Mouse (Mus musculus) erythroid progenitor cell, adult 5-6 weeks (primary cell): ENCODE data around the gene Ric8b. TPM values are rescaled to one million over a fixed set of nuclear protein-coding genes. Genes with fewer than 3 reads are reported as not detected.

Experiments
- ATAC-seq: replicated peaks from 2 replicates; pipeline ENCODE4 v1.8.0; 2016; ENCODE audit warnings: moderate number of reproducible peaks, mild to moderate bottlenecking, moderate TSS enrichment, inconsistent platforms; ENCODE audit not compliant: poor library complexity, low FRiP score, severe bottlenecking
- total RNA-seq, 2 experiments: library from RNA; stranded (forward) in 1 of 2; stranded (reverse) in 1 of 2; fragments of 150-400 nt in 1 of 2; fragments of 186-747, 209-891 nt in 1 of 2; gene quantifications; 2 replicates each; pipeline versions ENCODE4 v1.2.3 to v1.2.4; 2015 to 2017; ENCODE audit warnings: low replicate concordance in 2 of 2

Gene Ric8b
- total RNA-seq (2015; ENCODE audit: low replicate concordance) = 5.0 and 8.4 TPM in 2 replicates
- total RNA-seq (2017; ENCODE audit: low replicate concordance) = 6.5 and 6.8 TPM in 2 replicates

GRCm38 (mm10) chr10:84916810-84917730, at the start of gene Ric8b:
TSS of gene Ric8b (plus strand) at chr10:84917616.
- ATAC-seq = peak; percentile 97

GRCm38 (mm10) chr10:84871285-84871684, 46.1 kb upstream of the Ric8b start:
- ATAC-seq = no peak

GRCm38 (mm10) chr10:84871921-84872320, 45.5 kb upstream of the Ric8b start:
- ATAC-seq = no peak

GRCm38 (mm10) chr10:84879823-84880571, 37.4 kb upstream of the Ric8b start:
- ATAC-seq = no peak

- no peak for ATAC-seq
Measured at GRCm38 (mm10) chr10:84882528-84882927, 34.9 kb upstream of the Ric8b start.

- no peak for ATAC-seq
Measured at GRCm38 (mm10) chr10:84885341-84885884, 32.0 kb upstream of the Ric8b start.

GRCm38 (mm10) chr10:84886221-84886627, 31.2 kb upstream of the Ric8b start:
- no peak for ATAC-seq

- ATAC-seq = no peak
Measured at GRCm38 (mm10) chr10:84886785-84887184, 30.6 kb upstream of the Ric8b start.

- no peak for ATAC-seq
Measured at GRCm38 (mm10) chr10:84889096-84889846, 28.1 kb upstream of the Ric8b start.

GRCm38 (mm10) chr10:84895810-84896358, 21.5 kb upstream of the Ric8b start:
- ATAC-seq = no peak

- no peak for ATAC-seq
Measured at GRCm38 (mm10) chr10:84896941-84897930, 20.2 kb upstream of the Ric8b start.

GRCm38 (mm10) chr10:84898144-84898979, 19.1 kb upstream of the Ric8b start:
- ATAC-seq = no peak

GRCm38 (mm10) chr10:84901676-84902075, 15.7 kb upstream of the Ric8b start:
- ATAC-seq = no peak

GRCm38 (mm10) chr10:84902213-84902612, 15.2 kb upstream of the Ric8b start:
- no peak for ATAC-seq

GRCm38 (mm10) chr10:84903307-84903706, 14.1 kb upstream of the Ric8b start:
- ATAC-seq = 0 out of 2 replicates have a peak, but pooled peaks have one; percentile 11

GRCm38 (mm10) chr10:84903742-84904141, 13.7 kb upstream of the Ric8b start:
- ATAC-seq = no peak

GRCm38 (mm10) chr10:84906895-84907294, 10.5 kb upstream of the Ric8b start:
- ATAC-seq = no peak
